22 mouse cellular contexts compared by ENCODE assay signal in the genomic region with DNA sequence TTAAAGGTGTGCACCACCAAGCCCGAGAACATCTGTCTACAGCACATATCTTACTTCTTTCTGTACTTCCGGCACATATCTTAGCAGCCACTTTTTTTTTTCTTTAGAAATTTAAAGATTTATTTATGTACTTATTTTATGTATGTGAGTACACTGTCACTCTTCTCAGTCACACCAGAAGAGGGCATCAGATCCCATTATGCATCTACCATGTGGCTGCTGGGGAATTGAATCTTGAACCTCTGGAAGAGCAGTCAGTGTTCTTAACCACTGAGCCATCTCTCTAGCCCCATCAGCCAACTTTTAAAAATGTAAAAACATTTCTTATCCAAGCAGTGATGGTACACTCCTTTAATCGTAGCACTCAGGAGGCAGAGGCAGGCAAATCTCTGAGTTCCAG. TPM values are rescaled to one million over a fixed set of nuclear protein-coding genes. Genes with fewer than 3 reads are reported as not detected.
DNase-seq lines count a peak whose midpoint lies in the region; ATAC-seq and TF ChIP-seq lines count a peak whose summit lies in the region.
"Had no signal": no experiment of that assay in that cellular context is flagged by ENCODE, and none has a peak within 500 bp of the region (broad histone marks: within the 10 kb centered on the region; RNA-seq: fewer than 3 reads in every experiment).

No protein-coding gene starts in this region.

- intact Hi-C loops in heart, postnatal 25 days (cut with DNase I): no loop called here

- DNase-seq in heart, postnatal 25 days (ENCODE audit: low spot score): no peak
- no peak for DNase-seq in liver
- DNase-seq in cerebellum, adult 9-10 months: no peak
- DNase-seq in lung, postnatal 25 days (ENCODE audit: low spot score): no peak
- DNase-seq: adrenal gland, adult 8-10 months; cerebellum, adult 11 months; cerebellum, postnatal 25 days; gastrocnemius, postnatal 36 days; kidney, postnatal 36 days; thymus, adult 2 months had no signal

- no peaks in the 10 kb centered on the region for H3K36me3 ChIP-seq in heart, embryonic 12.5 days
- no peaks in the 10 kb centered on the region for H3K36me3 ChIP-seq in liver, embryonic 12.5 days
- H3K36me3 ChIP-seq in small intestine, adult 2 months (ENCODE audit: control insufficient read depth, insufficient read depth, low read length): no peaks in the 10 kb centered on the region
- H3K36me3 ChIP-seq: hindbrain, embryonic 13.5 days; limb, embryonic 13.5 days; neural tube, embryonic 15.5 days had no signal

- H3K27me3 ChIP-seq in heart, embryonic 12.5 days (replicated peaks): no peaks in the 10 kb centered on the region
- peaks cover 26% of the 10 kb centered on the region for H3K27me3 ChIP-seq in liver, embryonic 12.5 days (replicated peaks)
- H3K27me3 ChIP-seq in small intestine, adult 2 months (ENCODE audit: control insufficient read depth, insufficient read depth, low read length): no peaks in the 10 kb centered on the region
- H3K27me3 ChIP-seq: forebrain, embryonic 13.5 days; hindbrain, embryonic 13.5 days; limb, embryonic 13.5 days; neural tube, embryonic 15.5 days had no signal

- no peak overlapping the region for H3K9ac ChIP-seq in heart, embryonic 12.5 days
- H3K9ac ChIP-seq in liver, embryonic 12.5 days: no peak overlapping the region
- H3K9ac ChIP-seq: forebrain, embryonic 13.5 days; hindbrain, embryonic 13.5 days; limb, embryonic 13.5 days; neural tube, embryonic 15.5 days had no signal

- no peak for TF ChIP-seq POLR2A in embryonic fibroblast, embryonic 13.5 days (IDR thresholded peaks at IDR 0.05; ENCODE audit: low read depth, low read length)
- no peak for TF ChIP-seq POLR2A in small intestine, adult 2 months (IDR thresholded peaks at IDR 0.05; ENCODE audit: low read depth, low read length)

- H3K27ac ChIP-seq in heart, embryonic 12.5 days (ENCODE audit: poor library complexity, severe bottlenecking): peak overlapping the region; percentile 64; the same call in 1 of the 2 replicates
- H3K27ac ChIP-seq in liver, embryonic 12.5 days: peak overlapping the region; percentile 56; the same call in 1 of the 2 replicates
- peak overlapping the region; percentile 73 for H3K27ac ChIP-seq in embryonic fibroblast, embryonic 13.5 days (ENCODE audit: insufficient read depth, low read length)
- peak overlapping the region; percentile 66 for H3K27ac ChIP-seq in small intestine, adult 2 months (ENCODE audit: insufficient read depth, low read depth, low read length)
- H3K27ac ChIP-seq: forebrain, embryonic 13.5 days; hindbrain, embryonic 13.5 days; limb, embryonic 13.5 days; neural tube, embryonic 15.5 days had no signal

- WGBS in heart, embryonic 12.5 days: 84% methylated on average over 3 of the region's 3 CpGs
- WGBS in liver, embryonic 12.5 days (ENCODE audit: insufficient replicate concordance): 83% methylated on average over 3 of the region's 3 CpGs
- WGBS in small intestine, adult 2 months: 66% methylated on average over 3 of the region's 3 CpGs

- no peak overlapping the region for H3K4me3 ChIP-seq in heart, embryonic 12.5 days
- H3K4me3 ChIP-seq in liver, embryonic 12.5 days: no peak overlapping the region
- H3K4me3 ChIP-seq in embryonic fibroblast, embryonic 13.5 days (ENCODE audit: insufficient read depth, low read length): no peak overlapping the region
- no peak overlapping the region for H3K4me3 ChIP-seq in small intestine, adult 2 months (ENCODE audit: low read depth, low read length)
- H3K4me3 ChIP-seq: erythroblast, embryonic 14.5 days; forebrain, embryonic 13.5 days; hindbrain, embryonic 13.5 days; limb, embryonic 13.5 days; neural tube, embryonic 15.5 days had no signal

- no peak for TF ChIP-seq CTCF in embryonic fibroblast, embryonic 13.5 days (IDR thresholded peaks at IDR 0.05; ENCODE audit: borderline replicate concordance, insufficient read depth, low read length)
- no peak for TF ChIP-seq CTCF in small intestine, adult 2 months (IDR thresholded peaks at IDR 0.05; ENCODE audit: extremely low read depth, insufficient read length, insufficient replicate concordance, low read depth, low read length)

- H3K4me1 ChIP-seq in heart, embryonic 12.5 days (replicated peaks): peaks cover 31% of the 10 kb centered on the region
- H3K4me1 ChIP-seq in liver, embryonic 12.5 days: peaks cover 50% of the 10 kb centered on the region
- H3K4me1 ChIP-seq in embryonic fibroblast, embryonic 13.5 days (ENCODE audit: control insufficient read depth, insufficient read depth, low read length): peaks cover 22% of the 10 kb centered on the region
- H3K4me1 ChIP-seq in small intestine, adult 2 months (ENCODE audit: control insufficient read depth, insufficient read depth, insufficient read length, low read length): peaks cover 16% of the 10 kb centered on the region; the same call in 1 of the 2 replicates

- ATAC-seq in heart, embryonic 12.5 days (ENCODE audit: insufficient number of reproducible peaks, low FRiP score): no peak
- ATAC-seq in liver, embryonic 12.5 days: no peak
- ATAC-seq: forebrain, embryonic 13.5 days; inflammation-experienced regulatory T-cells, adult 6 months; midbrain, embryonic 16.5 days had no signal

- H3K9me3 ChIP-seq in heart, embryonic 12.5 days (replicated peaks): no peaks in the 10 kb centered on the region
- no peaks in the 10 kb centered on the region for H3K9me3 ChIP-seq in liver, embryonic 12.5 days (replicated peaks)
- H3K9me3 ChIP-seq: forebrain, embryonic 13.5 days; hindbrain, embryonic 13.5 days; megakaryocyte, embryonic 14.5 days; neural tube, embryonic 15.5 days had no signal

- H3K4me2 ChIP-seq in heart, embryonic 12.5 days: no peak overlapping the region
- H3K4me2 ChIP-seq in liver, embryonic 12.5 days: no peak overlapping the region
- H3K4me2 ChIP-seq: forebrain, embryonic 13.5 days; hindbrain, embryonic 13.5 days; limb, embryonic 13.5 days; neural tube, embryonic 15.5 days had no signal

RNA-seq across cellular contexts. Expression of a gene that starts 53.7 kb away (rescaled TPM):
- polyA plus RNA-seq in heart, embryonic 12.5 days (2016; fragmentation: Nextera tagmentation; extraction: Ambion mirVana): 51.3 and 51.9 TPM in 2 replicates
- total RNA-seq in heart, postnatal 25 days (2021): 10 to 100 TPM; 22.3 to 28.0 TPM
- polyA plus RNA-seq in liver, embryonic 12.5 days (2016; fragmentation: Nextera tagmentation; extraction: Ambion mirVana): 58.1 and 61.5 TPM in 2 replicates
- 106 and 119 TPM in 2 replicates for polyA plus RNA-seq in embryonic fibroblast, embryonic 13.5 days (2011; ENCODE audit: insufficient read length, low read depth, missing spikeins)
- polyA plus RNA-seq in small intestine, adult 2 months (2012; rRNA removed): 3.1 and 17.0 TPM in 2 replicates
